Mouse (Mus musculus) gastrocnemius, adult 8-10 months (tissue): ENCODE measurements around the gene Supv3l1. TPM values are rescaled to one million over a fixed set of nuclear protein-coding genes. Genes with fewer than 3 reads are reported as not detected.
A peak's percentile ranks its signal among the peaks of the same experiment; 100 is the strongest.

Experiments
- DNase-seq, 2 experiments: peaks; one replicate each; pipeline ENCODE4 v3.0.0; 2022; ENCODE audit warnings: low spot score in 2 of 2
- total RNA-seq, 4 experiments: library from RNA; stranded (reverse); gene quantifications; 2 replicates each; pipeline ENCODE4 v1.2.4; 2022

Gene Supv3l1
- total RNA-seq, 4 experiments from 2014 or later, result 15.1 to 19.9 (median 17.7) TPM

- no peak for DNase-seq
Observed at GRCm38 (mm10) chr10:62418831-62419356, 30.6 kb downstream of the Supv3l1 start.

- DNase-seq, result no peak
Observed at GRCm38 (mm10) chr10:62413606-62413982, 35.9 kb downstream of the Supv3l1 start.

GRCm38 (mm10) chr10:62412906-62413605 lies 36.5 kb downstream of the Supv3l1 start:
- no peak for DNase-seq

- DNase-seq, result no peak
Observed at GRCm38 (mm10) chr10:62411431-62412410, 37.8 kb downstream of the Supv3l1 start.

- DNase-seq, result peak; percentile 9 to 19
Observed at GRCm38 (mm10) chr10:62410943-62411342, 38.6 kb downstream of the Supv3l1 start.

- peak in 1 of 2 experiments; percentile 33 for DNase-seq
Observed at GRCm38 (mm10) chr10:62404901-62405300, 44.6 kb downstream of the Supv3l1 start.

- peak; percentile 28 to 29 for DNase-seq
Observed at GRCm38 (mm10) chr10:62401641-62402111, 47.9 kb downstream of the Supv3l1 start.

GRCm38 (mm10) chr10:62383011-62383410 lies 66.5 kb downstream of the Supv3l1 start:
- DNase-seq, result no peak

GRCm38 (mm10) chr10:62380936-62381335 lies 68.6 kb downstream of the Supv3l1 start:
- DNase-seq, result no peak

GRCm38 (mm10) chr10:62379808-62380207 lies 69.7 kb downstream of the Supv3l1 start, which contains the start of gene Hk1:
TSS of gene Hk1 (minus strand) at chr10:62379908.
- DNase-seq, result no peak

Other genes with a start within 250 kb of the Supv3l1 start
- 1 to 10 TPM; 4.6 to 7.3 (median 5.1) TPM for gene Tspan15, start 218.5 kb downstream of the Supv3l1 start, total RNA-seq
- not detected for gene Tacr2, start 197.3 kb downstream of the Supv3l1 start, total RNA-seq
- gene Hk1, start 69.8 kb downstream of the Supv3l1 start, total RNA-seq, result 1 to 10 TPM; 3.3 to 6.0 (median 5.3) TPM
- gene Hkdc1, start 27.2 kb downstream of the Supv3l1 start, total RNA-seq, result not detected
- gene 4930507D05Rik, start 249 bp downstream of the Supv3l1 start, total RNA-seq, result not detected
- 10 to 100 TPM; 27.5 to 31.7 (median 29.6) TPM for gene Vps26a, start 37.1 kb upstream of the Supv3l1 start, total RNA-seq
- gene Srgn, start 77.7 kb upstream of the Supv3l1 start, total RNA-seq, result 10 to 100 TPM in 1 of 4 experiments, 1 to 10 TPM in 3; 7.1 to 11.8 (median 8.6) TPM
- gene Kif1bp, start 128.7 kb upstream of the Supv3l1 start, total RNA-seq, result 10 to 100 TPM; 26.1 to 30.2 (median 28.2) TPM
- 10 to 100 TPM; 28.1 to 37.7 (median 31.0) TPM for gene Ddx21, start 152.5 kb upstream of the Supv3l1 start, total RNA-seq
- gene Ddx50, start 201.5 kb upstream of the Supv3l1 start, total RNA-seq, result 10 to 100 TPM; 40.1 to 51.0 (median 49.8) TPM